Mouse (Mus musculus): ENCODE measurements around the gene Limch1.

The Limch1 gene

DNA sequence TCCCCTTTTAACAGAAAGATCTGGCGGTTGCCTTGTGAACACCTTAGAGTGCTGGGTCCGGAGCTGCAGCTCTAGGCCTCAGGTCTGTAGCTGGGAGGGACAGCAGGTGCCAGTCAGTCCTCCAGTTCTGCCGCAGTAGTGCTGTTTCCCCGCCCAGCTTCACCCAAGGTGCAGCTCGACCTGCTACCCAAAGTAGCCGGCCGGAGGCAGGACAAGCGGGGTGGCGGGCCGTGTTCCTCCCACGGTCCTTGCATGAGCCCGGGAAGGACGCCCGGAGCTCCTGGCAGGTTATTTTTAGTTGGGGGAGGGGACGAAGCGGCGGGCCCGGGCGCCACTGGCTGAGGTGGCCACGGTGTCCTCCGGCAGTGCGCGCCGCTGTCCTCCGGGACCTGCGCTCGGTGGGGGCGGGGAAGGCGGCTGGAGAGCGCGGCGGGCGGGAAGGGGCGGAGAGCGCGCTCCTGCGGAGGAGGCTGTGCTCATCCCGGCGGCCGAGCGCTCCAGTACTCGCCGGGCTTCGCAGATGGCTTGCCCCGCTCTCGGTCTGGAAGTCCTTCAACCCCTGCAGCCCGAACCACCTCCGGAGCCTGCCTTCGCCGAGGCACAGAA is at the start of gene Limch1:
TSS of gene Limch1 (plus strand) at position 438 of the 606 bp plus-strand sequence.
- DNase-seq (ENCODE audit: low spot score): peak; percentile 45

- DNase-seq (ENCODE audit: low spot score): peak; percentile 43
Observed at GRCm38 (mm10) chr5:66697119-66697518, 48.5 kb upstream of the Limch1 start.

DNA sequence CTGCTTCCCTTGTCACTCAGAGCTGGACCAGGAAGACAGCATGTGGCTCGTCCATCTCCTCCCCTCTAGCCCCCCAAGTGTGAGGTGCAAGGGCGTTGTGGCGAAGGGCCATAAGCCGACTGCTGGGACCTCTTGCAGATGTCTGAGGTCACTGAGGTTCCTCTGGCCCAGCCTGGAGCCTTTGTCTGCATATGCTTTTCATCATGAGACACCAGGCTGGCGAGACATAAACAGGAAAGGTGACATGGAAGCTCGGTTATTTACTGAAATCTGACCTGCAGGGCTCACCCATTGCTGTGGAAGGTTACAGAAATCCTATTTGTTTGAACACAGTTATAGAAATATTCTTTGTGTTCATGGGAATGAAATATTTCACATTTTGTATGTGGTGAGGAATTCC is 45.7 kb upstream of the Limch1 start:
- DNase-seq (ENCODE audit: low spot score): no peak

DNA sequence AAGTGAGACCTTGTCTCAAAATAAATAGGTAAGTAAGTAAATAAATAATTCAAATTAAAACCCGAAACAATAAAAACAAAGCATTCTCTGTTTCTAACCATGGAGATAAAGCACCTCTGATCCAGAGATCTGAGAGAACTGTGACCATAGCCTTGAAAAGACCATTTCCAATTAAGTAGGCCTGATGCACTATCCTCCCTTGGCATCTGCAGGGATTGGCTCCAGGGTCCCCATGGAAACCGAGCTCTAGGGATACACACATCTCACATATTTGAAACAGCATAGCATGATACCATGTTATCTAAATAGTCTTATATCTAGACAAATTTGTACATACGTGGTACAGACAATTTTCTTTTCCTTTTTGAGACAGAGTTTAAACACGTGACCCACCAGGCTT is 43.7 kb upstream of the Limch1 start:
- DNase-seq (ENCODE audit: low spot score): no peak

GRCm38 (mm10) chr5:66703317-66704004 is 42.2 kb upstream of the Limch1 start:
- DNase-seq (ENCODE audit: low spot score): no peak

- no peak for DNase-seq (ENCODE audit: low spot score)
Observed at GRCm38 (mm10) chr5:66707859-66708258, 37.8 kb upstream of the Limch1 start.

DNA sequence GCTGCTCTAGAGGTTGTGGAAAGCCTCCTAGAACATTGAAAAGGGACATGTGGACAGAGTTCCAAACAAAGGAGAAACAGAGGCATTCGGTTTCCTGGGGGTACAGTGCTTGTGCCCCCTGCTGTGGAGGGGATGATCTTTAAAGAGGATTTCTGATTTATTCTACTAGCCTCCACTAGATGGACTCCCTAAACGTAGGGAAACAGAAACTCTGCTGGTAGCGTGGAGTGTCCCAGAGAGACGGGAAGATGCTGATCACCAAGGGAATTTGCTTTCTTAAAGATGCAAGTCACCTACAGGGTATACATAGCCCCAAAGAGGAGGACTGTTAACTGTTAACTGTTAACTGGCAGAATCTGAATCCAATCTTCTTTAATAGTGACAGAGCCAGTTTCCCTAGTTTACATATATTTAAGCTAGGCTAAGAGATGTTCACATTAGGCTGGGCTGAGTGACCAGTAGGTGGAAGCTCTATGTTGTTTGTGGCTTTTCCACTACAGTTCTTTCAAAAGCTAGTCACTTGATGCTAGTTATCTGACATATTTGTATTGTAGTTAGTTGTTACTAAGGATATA is 35.1 kb upstream of the Limch1 start:
- DNase-seq (ENCODE audit: low spot score): no peak

DNA sequence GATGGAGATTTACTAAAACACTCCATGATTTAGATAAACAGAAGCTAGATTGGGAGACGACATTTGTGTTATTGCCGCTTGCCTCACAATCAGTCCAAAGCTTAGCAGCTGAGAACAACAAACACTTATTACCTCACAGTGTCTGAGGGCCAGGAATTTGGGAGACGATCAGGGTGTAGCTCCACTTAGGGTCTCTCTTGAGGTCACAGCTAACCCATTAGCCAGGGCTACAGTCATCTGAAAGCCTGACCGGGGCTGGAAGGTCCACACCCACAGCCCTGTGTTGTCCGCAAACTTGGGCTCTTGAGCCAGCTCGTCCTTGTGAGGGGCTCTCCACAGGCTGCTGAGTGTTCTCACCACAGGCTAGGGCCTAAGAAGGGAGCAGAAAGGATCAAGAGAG is 32.8 kb upstream of the Limch1 start:
- DNase-seq (ENCODE audit: low spot score): no peak

- no peak for DNase-seq (ENCODE audit: low spot score)
Observed at GRCm38 (mm10) chr5:66715498-66715931, 30.1 kb upstream of the Limch1 start.

- no peak for DNase-seq (ENCODE audit: low spot score)
Observed at GRCm38 (mm10) chr5:66717931-66718330, 27.7 kb upstream of the Limch1 start.

GRCm38 (mm10) chr5:66718413-66718812 is 27.2 kb upstream of the Limch1 start:
- no peak for DNase-seq (ENCODE audit: low spot score)

DNA sequence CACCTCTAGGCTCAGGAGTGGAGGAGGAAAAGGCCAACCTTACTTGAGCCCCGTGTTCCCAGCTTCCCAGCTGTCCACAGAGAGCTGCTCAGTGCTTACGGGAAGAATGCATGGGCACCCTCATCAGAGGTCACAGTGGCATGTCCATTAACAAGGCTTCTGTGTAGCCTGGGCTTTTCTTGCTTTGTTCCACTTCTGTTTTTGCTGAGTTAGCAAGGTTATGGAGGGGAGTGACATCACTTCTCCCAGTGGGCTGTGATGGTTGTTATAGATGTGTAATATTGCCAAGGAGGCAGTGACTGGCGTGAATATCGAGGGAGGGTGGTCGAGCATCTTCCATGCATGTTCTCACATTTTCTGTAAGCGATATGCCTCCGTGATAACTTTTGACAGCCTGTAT is 26.7 kb upstream of the Limch1 start:
- DNase-seq (ENCODE audit: low spot score): no peak

- DNase-seq (ENCODE audit: low spot score): no peak
Observed at GRCm38 (mm10) chr5:66720921-66721320, 24.7 kb upstream of the Limch1 start.

- no peak for DNase-seq (ENCODE audit: low spot score)
Observed at GRCm38 (mm10) chr5:66722586-66722985, 23.0 kb upstream of the Limch1 start.

GRCm38 (mm10) chr5:66723037-66723436 is 22.6 kb upstream of the Limch1 start:
- DNase-seq (ENCODE audit: low spot score): no peak

DNA sequence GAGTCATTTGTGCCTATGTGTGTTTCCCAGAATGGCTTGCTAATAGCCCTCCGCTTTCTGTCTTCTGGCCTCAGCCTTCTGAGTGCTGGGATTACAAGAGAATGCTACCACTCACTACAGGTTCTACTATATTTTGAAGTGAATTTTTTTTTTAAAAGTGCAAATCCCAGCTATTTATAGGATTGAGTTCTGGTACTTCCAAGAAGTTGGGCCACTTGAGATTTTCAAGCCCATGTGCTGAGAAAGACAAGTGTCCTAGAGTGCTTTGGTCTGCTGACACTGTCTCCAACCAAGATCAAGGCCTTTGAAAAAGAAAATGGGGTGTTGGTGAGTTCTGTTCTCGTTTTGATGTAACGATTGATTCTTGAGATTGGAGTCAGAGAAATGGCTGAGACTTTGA is 22.0 kb upstream of the Limch1 start:
- no peak for DNase-seq (ENCODE audit: low spot score)

- no peak for DNase-seq (ENCODE audit: low spot score)
Observed at GRCm38 (mm10) chr5:66729306-66729705, 16.3 kb upstream of the Limch1 start.

GRCm38 (mm10) chr5:66730621-66731301 is 14.9 kb upstream of the Limch1 start:
- no peak for DNase-seq (ENCODE audit: low spot score)

DNA sequence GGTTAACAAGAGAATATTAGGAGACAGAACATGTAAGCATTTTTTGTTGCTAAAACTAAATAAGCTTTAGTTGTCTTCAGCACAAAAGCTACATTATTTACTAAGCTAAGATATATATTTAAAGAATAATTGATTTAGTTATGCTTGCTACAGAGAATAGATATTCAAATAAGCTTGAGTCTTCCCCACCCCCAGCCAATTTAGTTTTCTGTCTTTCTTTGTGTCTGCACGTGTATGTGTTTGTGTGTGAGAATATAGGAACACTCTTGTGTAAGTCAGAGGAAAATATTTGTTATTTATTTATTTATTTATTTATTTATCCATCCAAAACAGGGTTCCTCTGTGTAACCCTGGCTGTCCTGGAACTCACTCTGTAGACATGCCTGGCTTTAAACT is 14.3 kb upstream of the Limch1 start:
- DNase-seq (ENCODE audit: low spot score): no peak

- DNase-seq (ENCODE audit: low spot score): no peak
Observed at GRCm38 (mm10) chr5:66733556-66733955, 12.1 kb upstream of the Limch1 start.

DNA sequence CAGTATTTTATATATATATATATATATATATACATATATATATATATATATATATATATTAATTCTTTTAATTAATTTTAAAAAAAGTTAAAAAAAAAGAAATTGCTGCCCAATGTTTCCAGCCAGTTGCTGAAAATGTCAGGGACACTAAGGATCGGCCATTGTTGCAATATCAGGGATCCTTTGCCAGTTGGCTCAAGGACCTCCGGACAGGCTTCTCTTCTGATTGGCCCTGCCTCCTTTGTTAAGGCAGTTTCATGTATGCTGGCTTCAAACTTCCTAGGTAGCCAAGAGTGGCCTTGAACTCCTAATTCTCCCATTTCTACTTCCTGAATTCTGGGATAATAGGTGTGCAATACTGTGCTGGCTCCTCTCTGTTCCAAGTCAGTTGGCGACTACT is 6.3 kb upstream of the Limch1 start:
- DNase-seq (ENCODE audit: low spot score): no peak

- DNase-seq (ENCODE audit: low spot score): peak; percentile 7
Observed at GRCm38 (mm10) chr5:66745996-66746681, 512 bp downstream of the Limch1 start.
